Mouse (Mus musculus): ENCODE data around the gene Cela2a. TPM values are rescaled to one million over a fixed set of nuclear protein-coding genes. Genes with fewer than 3 reads are reported as not detected.

The Cela2a gene
- polyA plus RNA-seq, 1 experiment from 2014 or later, result not detected

DNA sequence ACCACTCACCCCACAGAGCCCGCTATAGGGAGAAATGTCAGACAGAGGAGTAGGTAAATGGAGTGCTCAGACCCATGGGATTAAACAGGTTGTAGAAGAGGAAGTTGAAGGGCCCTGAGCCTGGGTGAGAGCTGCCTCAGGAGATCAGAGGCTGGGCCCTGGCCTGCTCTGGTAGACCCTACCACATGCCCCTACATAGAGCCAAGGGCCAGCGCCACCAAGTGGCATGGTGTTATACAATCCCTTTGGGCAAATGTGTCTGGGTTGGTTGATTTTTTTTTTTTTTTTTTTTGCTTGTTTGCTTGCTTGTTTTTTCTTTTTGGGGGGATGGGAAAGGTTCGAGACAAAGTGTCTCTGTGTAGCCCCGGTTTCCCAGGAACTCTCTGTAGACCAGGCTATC lies 21.9 kb downstream of the Cela2a start:
- H3K9ac ChIP-seq (ENCODE audit: low read length), result no peak overlapping the region
- H3K27me3 ChIP-seq (ENCODE audit: control insufficient read depth, insufficient read depth, low read length), result no peaks in the 10 kb centered on the region
- no peaks in the 10 kb centered on the region for H3K4me1 ChIP-seq (ENCODE audit: control insufficient read depth, insufficient read depth, low read length)
- DNase-seq (ENCODE audit: low spot score) (no peak), ATAC-seq (ENCODE audit: insufficient read depth, low FRiP score, low TSS enrichment) (no peak)
- peaks cover 3% of the 10 kb centered on the region; the same call in 1 of the 2 replicates for H3K36me3 ChIP-seq (ENCODE audit: control insufficient read depth, insufficient read depth, low read length)
- H3K4me2 ChIP-seq (ENCODE audit: low read depth), result no peak overlapping the region
- H3K4me3 ChIP-seq (ENCODE audit: low read depth, low read length), result no peak overlapping the region
- H3K27ac ChIP-seq (ENCODE audit: low read depth, low read length), result no peak overlapping the region
- no peaks in the 10 kb centered on the region for H3K9me3 ChIP-seq (ENCODE audit: control insufficient read depth, low read length)
- WGBS, result 92% methylated on average over 4 of the region's 4 CpGs

DNA sequence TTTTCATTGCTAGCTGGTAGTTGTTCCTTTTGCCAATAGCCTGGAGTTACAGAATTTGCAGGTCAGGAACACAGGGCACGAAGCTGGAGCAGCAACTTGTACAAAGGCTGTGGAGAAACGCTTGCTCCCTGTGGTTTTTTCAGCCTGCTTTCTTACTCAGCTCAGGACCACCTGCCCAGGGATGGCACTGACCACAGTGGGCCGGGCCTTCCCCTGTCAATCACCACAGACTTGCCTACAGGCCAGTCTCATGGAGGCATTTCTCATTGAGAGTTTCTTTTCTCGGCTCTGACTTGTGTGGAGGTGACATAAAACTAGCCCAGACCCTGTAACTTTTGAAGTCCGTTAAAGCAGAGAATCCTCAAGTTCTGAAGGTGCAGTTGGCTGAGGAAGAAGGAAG lies 28.4 kb downstream of the Cela2a start:
- no peak for DNase-seq (ENCODE audit: low spot score)
- no peak for ATAC-seq (ENCODE audit: insufficient read depth, low FRiP score, low TSS enrichment)
- no peaks in the 10 kb centered on the region for H3K9me3 ChIP-seq (ENCODE audit: control insufficient read depth, low read length)
- H3K36me3 ChIP-seq (ENCODE audit: control insufficient read depth, insufficient read depth, low read length), result peaks cover 4% of the 10 kb centered on the region; the same call in 1 of the 2 replicates
- H3K4me2 ChIP-seq (ENCODE audit: low read depth), result no peak overlapping the region
- H3K27ac ChIP-seq (ENCODE audit: low read depth, low read length), result no peak overlapping the region
- no peak overlapping the region for H3K4me3 ChIP-seq (ENCODE audit: low read depth, low read length)
- 92% methylated on average over 5 of the region's 5 CpGs for WGBS
- H3K27me3 ChIP-seq (ENCODE audit: control insufficient read depth, insufficient read depth, low read length), result no peaks in the 10 kb centered on the region
- H3K9ac ChIP-seq (ENCODE audit: low read length), result no peak overlapping the region
- peaks cover 5% of the 10 kb centered on the region; the same call in 1 of the 2 replicates for H3K4me1 ChIP-seq (ENCODE audit: control insufficient read depth, insufficient read depth, low read length)

DNA sequence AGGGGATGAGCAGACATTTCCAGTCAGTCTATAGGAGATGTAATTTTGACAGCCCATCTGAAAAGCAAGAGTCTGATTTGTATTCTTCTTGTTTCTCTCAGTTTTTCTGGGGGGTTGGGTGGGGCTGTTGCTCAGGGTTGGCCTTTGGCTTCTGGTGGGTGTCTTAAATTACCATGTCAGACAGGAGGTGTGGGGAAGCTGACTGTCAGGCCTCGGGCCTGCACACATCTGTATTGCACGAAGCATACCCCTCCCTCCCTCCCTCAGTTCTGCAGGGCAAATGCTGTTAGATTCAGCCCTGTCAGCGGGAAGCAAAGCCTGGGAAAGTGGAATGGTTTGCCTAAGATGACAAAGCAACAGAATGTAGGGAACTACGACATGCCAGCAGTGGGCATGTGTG lies 29.0 kb downstream of the Cela2a start:
- H3K9ac ChIP-seq (ENCODE audit: low read length), result no peak overlapping the region

DNA sequence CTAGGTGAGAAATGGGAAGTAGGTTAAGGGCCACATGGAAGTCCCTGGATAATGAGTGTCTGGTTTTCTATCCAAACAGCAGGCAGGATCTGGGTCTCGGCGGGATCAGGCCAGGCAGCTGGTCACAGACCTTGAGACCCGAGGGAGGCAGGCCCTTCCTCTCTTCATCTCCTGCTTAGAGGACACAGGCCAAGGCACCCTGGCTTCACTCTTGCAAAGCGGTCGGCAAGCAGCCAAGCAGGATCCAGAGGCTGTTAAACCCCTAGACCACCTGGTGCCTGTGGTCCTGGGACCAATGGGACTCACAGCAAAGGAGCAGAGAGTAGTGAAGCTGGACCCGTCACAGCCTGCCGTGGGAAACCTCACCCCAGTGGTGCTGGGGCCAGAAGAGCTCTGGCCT lies 29.6 kb downstream of the Cela2a start:
- H3K4me3 ChIP-seq (ENCODE audit: low read depth, low read length), result no peak overlapping the region
- ATAC-seq (ENCODE audit: insufficient read depth, low FRiP score, low TSS enrichment) (no peak), DNase-seq (ENCODE audit: low spot score) (no peak)
- H3K4me1 ChIP-seq (ENCODE audit: control insufficient read depth, insufficient read depth, low read length), result peaks cover 5% of the 10 kb centered on the region; the same call in 1 of the 2 replicates
- no peaks in the 10 kb centered on the region for H3K9me3 ChIP-seq (ENCODE audit: control insufficient read depth, low read length)
- H3K27ac ChIP-seq (ENCODE audit: low read depth, low read length), result no peak overlapping the region
- H3K9ac ChIP-seq (ENCODE audit: low read length), result no peak overlapping the region
- H3K4me2 ChIP-seq (ENCODE audit: low read depth), result no peak overlapping the region
- no peaks in the 10 kb centered on the region for H3K27me3 ChIP-seq (ENCODE audit: control insufficient read depth, insufficient read depth, low read length)
- H3K36me3 ChIP-seq (ENCODE audit: control insufficient read depth, insufficient read depth, low read length), result peaks cover 4% of the 10 kb centered on the region; the same call in 1 of the 2 replicates
- 91% methylated on average over 7 of the region's 7 CpGs for WGBS

More for the DNA sequence above, 29.0 kb downstream of the Cela2a start:
- H3K4me3 ChIP-seq (ENCODE audit: low read depth, low read length), result no peak overlapping the region
- H3K27me3 ChIP-seq (ENCODE audit: control insufficient read depth, insufficient read depth, low read length), result no peaks in the 10 kb centered on the region
- WGBS, result 92% methylated on average over 4 of the region's 4 CpGs
- no peak overlapping the region for H3K27ac ChIP-seq (ENCODE audit: low read depth, low read length)
- ATAC-seq (ENCODE audit: insufficient read depth, low FRiP score, low TSS enrichment) (no peak), DNase-seq (ENCODE audit: low spot score) (no peak)
- peaks cover 5% of the 10 kb centered on the region; the same call in 1 of the 2 replicates for H3K4me1 ChIP-seq (ENCODE audit: control insufficient read depth, insufficient read depth, low read length)
- no peak overlapping the region for H3K4me2 ChIP-seq (ENCODE audit: low read depth)
- H3K9me3 ChIP-seq (ENCODE audit: control insufficient read depth, low read length), result no peaks in the 10 kb centered on the region
- H3K36me3 ChIP-seq (ENCODE audit: control insufficient read depth, insufficient read depth, low read length), result peaks cover 4% of the 10 kb centered on the region; the same call in 1 of the 2 replicates

DNA sequence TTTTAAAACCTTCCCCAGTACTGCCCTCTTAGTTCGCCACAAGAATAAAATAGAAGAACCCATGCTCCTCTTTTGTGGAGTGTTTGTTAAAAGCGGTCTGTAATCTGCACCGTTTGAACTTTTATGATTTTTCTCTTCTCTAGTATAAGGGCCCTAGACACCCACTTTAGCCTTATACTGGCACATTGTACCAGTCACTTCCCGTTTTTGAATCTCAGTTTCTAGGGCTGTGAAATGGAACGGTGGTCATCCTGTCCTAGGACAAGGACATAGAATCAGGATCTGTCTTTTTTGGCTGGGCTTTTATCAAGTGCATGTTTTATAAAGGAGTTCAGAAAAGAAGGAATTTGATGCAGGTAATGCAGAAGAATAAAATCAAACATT lies 31.8 kb downstream of the Cela2a start:
- WGBS, result 16% methylated on average over 5 of the region's 5 CpGs
- DNase-seq (ENCODE audit: low spot score), result no peak
- H3K36me3 ChIP-seq (ENCODE audit: control insufficient read depth, insufficient read depth, low read length), result peaks cover 4% of the 10 kb centered on the region; the same call in 1 of the 2 replicates
- H3K27me3 ChIP-seq (ENCODE audit: control insufficient read depth, insufficient read depth, low read length), result no peaks in the 10 kb centered on the region
- H3K27ac ChIP-seq (ENCODE audit: low read depth, low read length), result peak overlapping the region; percentile 86
- no peaks in the 10 kb centered on the region for H3K9me3 ChIP-seq (ENCODE audit: control insufficient read depth, low read length)
- peak overlapping the region; percentile 71 for H3K9ac ChIP-seq (ENCODE audit: low read length)
- H3K4me1 ChIP-seq (ENCODE audit: control insufficient read depth, insufficient read depth, low read length), result peaks cover 11% of the 10 kb centered on the region
- H3K4me3 ChIP-seq (ENCODE audit: low read depth, low read length), result peak overlapping the region; percentile 65
- H3K4me2 ChIP-seq (ENCODE audit: low read depth), result peak overlapping the region; percentile 64
- no peak for ATAC-seq (ENCODE audit: insufficient read depth, low FRiP score, low TSS enrichment)

DNA sequence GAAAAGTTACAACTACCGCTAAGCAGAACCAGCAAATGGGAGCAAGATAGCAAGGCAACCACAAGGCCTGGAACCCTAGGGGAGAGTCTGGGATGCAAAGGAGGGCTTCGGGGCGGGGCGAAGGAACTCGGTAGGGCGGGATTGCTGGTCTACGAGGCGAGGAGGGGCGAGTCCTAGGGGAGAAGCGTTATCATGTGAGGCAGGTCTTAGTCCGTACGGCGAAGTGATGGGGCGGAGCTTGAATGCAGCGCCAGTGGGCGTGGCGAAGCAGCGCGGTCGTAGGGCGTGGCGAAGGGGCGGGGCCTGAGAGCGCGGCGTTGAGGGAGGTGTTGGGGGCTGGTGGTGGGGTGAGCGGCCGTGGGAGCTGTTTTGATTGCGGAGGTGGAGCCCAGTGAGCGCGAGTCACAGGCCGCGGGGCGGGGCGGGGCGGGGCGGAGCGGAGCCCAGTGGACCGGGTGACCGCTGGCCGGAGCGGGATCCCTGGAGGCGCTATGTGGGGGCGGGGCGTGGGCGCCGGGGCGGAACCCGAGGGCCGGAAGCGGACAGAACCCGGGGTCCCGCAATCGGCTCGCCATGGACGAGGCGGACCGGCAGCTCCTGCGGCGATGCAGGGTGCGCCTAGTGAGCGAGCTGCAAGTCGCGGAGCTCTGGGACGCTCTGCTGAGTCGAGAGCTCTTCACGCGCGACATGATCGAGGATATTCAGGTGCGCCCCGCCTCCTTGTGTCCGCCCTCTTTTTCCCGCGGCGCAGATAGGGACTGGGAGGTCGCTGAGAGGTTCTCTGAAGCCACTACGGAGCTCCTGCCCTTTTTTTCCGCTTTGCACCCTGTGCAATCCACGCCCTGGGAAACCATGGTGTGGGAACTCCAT lies 32.4 kb downstream of the Cela2a start, which contains the start of gene Casp9:
Gene Casp9 (plus strand): TSS at position 331 of the 870 bp plus-strand sequence.
- Histone ChIP-seq H3K4me3 (ENCODE audit: low read depth, low read length) (peak within 1 kb of the TSS; percentile 65), H3K36me3 (ENCODE audit: control insufficient read depth, insufficient read depth, low read length) (peaks cover 4% of the 10 kb centered on the region; the same call in 1 of the 2 replicates), H3K9ac (ENCODE audit: low read length) (peak within 1 kb of the TSS; percentile 71), H3K27me3 (ENCODE audit: control insufficient read depth, insufficient read depth, low read length) (no peaks in the 10 kb centered on the region), H3K27ac (ENCODE audit: low read depth, low read length) (peak within 1 kb of the TSS; percentile 86), H3K4me1 (ENCODE audit: control insufficient read depth, insufficient read depth, low read length) (peaks cover 11% of the 10 kb centered on the region), H3K4me2 (ENCODE audit: low read depth) (peak within 1 kb of the TSS; percentile 64), H3K9me3 (ENCODE audit: control insufficient read depth, low read length) (no peaks in the 10 kb centered on the region)
- DNase-seq (ENCODE audit: low spot score), result peak; percentile 98
- under 1% methylated on average over 65 of the region's 80 CpGs for WGBS
- peak; percentile 84 for ATAC-seq (ENCODE audit: insufficient read depth, low FRiP score, low TSS enrichment)

DNA sequence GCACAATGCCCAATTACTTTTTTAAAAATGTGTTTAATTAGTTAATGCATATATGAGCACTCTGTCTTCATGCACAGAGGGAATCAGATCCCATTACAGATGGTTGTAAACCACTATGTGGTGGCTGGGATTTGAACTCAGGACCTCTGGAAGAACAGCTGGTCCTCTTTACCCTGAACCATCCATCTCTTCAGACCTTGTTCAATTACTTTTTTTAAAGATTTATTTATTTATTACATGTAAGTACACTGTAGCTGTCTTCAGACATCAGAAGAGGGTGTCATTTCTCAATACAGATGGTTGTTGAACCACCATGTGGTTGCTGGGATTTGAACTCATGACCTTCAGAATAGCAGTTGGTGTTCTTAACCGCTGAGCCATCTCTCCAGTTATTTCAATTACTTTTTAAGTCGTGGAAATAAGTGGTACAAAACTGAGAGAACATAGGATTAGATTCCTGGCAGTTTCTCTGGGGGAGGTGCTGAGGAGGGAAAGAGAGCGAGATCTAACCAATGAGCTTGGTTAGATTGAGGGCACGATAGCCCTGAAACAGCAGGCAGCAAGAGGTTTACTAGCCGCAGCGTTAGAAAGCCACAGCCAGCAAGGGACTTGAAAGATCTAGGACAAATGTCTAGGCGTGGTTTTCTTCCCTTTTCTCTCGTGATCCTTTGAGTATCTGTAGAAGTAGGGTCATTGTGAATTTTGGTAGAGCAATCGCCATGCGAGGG lies 33.2 kb downstream of the Cela2a start:
- 9% methylated on average over 10 of the region's 10 CpGs for WGBS
- 0 out of 2 replicates have a peak overlapping the region, but pooled peaks have one; percentile 5 for H3K9ac ChIP-seq (ENCODE audit: low read length)

DNA sequence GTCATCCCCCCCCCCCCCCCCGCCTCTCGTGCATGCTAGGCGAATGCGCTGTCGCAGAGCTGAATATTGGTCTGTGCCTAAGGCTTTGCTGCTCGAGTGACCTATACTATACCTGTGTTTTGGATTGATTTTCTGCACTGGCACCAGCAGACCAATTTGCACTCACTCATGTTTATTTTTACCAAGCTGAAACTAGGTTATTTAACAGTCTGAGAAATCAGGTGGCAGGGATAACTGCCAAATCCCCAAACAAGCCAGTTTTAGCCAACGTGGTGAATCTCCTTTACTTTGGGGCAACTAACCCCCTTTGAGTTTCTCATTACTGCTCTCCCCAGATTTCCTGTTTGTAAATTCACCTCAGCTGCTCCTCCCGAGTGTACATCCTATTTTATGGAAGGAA lies 34.0 kb downstream of the Cela2a start:
- Histone ChIP-seq H3K9ac (ENCODE audit: low read length) (no peak overlapping the region), H3K4me1 (ENCODE audit: control insufficient read depth, insufficient read depth, low read length) (peaks cover 11% of the 10 kb centered on the region), H3K4me3 (ENCODE audit: low read depth, low read length) (no peak overlapping the region), H3K36me3 (ENCODE audit: control insufficient read depth, insufficient read depth, low read length) (no peaks in the 10 kb centered on the region), H3K27ac (ENCODE audit: low read depth, low read length) (no peak overlapping the region), H3K4me2 (ENCODE audit: low read depth) (no peak overlapping the region), H3K9me3 (ENCODE audit: control insufficient read depth, low read length) (no peaks in the 10 kb centered on the region), H3K27me3 (ENCODE audit: control insufficient read depth, insufficient read depth, low read length) (no peaks in the 10 kb centered on the region)
- DNase-seq (ENCODE audit: low spot score) (no peak), ATAC-seq (ENCODE audit: insufficient read depth, low FRiP score, low TSS enrichment) (no peak)
- WGBS, result 93% methylated on average over 8 of the region's 8 CpGs

More for the DNA sequence above, 33.2 kb downstream of the Cela2a start:
- Histone ChIP-seq H3K27ac (ENCODE audit: low read depth, low read length) (peak overlapping the region; percentile 86), H3K9me3 (ENCODE audit: control insufficient read depth, low read length) (no peaks in the 10 kb centered on the region), H3K4me3 (ENCODE audit: low read depth, low read length) (peak overlapping the region; percentile 65), H3K36me3 (ENCODE audit: control insufficient read depth, insufficient read depth, low read length) (peaks cover 4% of the 10 kb centered on the region; the same call in 1 of the 2 replicates), H3K27me3 (ENCODE audit: control insufficient read depth, insufficient read depth, low read length) (no peaks in the 10 kb centered on the region), H3K4me1 (ENCODE audit: control insufficient read depth, insufficient read depth, low read length) (peaks cover 11% of the 10 kb centered on the region), H3K4me2 (ENCODE audit: low read depth) (peak overlapping the region; percentile 64)
- DNase-seq (ENCODE audit: low spot score) (no peak), ATAC-seq (ENCODE audit: insufficient read depth, low FRiP score, low TSS enrichment) (no peak)
